Mouse (Mus musculus) spleen, adult 2 months (tissue): ENCODE data around the gene Lrba.

Experiments
- CTCF ChIP-seq: fragments of 200-500 bp; IDR thresholded peaks from 2 replicates; pipeline ENCODE4 v1.5.1; 2011; ENCODE audit warnings: mild to moderate bottlenecking, inconsistent platforms; ENCODE audit not compliant: insufficient read depth, insufficient read length, insufficient replicate concordance; ENCODE audit errors: extremely low read depth
- POLR2A ChIP-seq: fragments of 200-500 bp; IDR thresholded peaks from 2 replicates; pipeline ENCODE4 v1.6.1; 2011; ENCODE audit warnings: low read depth, low read length, inconsistent platforms

DNA sequence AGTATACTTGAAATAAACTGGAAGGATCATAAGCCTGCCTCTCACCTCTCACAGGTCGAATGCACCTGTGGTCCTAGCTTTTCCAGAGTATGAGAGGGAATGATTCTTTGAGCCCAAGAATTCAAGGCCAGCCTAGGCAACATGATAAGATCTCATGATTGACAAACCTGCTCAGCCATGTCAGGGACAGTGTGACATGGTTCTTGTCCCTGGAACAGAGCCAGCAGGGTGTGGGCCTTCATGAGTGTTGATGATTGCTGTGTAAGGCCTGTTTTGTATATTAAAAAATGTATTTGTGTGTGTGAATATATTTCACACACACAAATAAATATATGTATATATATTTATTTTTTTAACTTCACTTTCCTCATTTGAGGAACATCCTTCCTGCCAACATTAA, 29.3 kb downstream of the Lrba start:
- TF ChIP-seq CTCF (no peak), POLR2A (no peak)
